Mouse (Mus musculus) layer of hippocampus, postnatal 36 days (tissue): ENCODE results near the gene Pomgnt2. TPM values are rescaled to one million over a fixed set of nuclear protein-coding genes. Genes with fewer than 3 reads are reported as not detected.
"Not testable (repeated sequence)": the region's sequence is repeated elsewhere in the genome, so short reads cannot be mapped to it uniquely, and the experiment has no call there.

ENCODE experiments used
- DNase-seq, 2 experiments: peaks; one replicate each; pipeline ENCODE4 v3.0.0; 2022
- total RNA-seq, 2 experiments: library from RNA; stranded (reverse); gene quantifications; 2 replicates each; pipeline ENCODE4 v1.2.3; 2021

Gene Pomgnt2
- 10 to 100 TPM; 41.2 to 44.0 TPM for total RNA-seq

- DNase-seq, result no peak
These were observed at the start of gene Pomgnt2 for GRCm38 (mm10) chr9:121997010-121997409. Gene Pomgnt2, minus strand, starts transcription at chr9:121997110.

- DNase-seq, result no peak
These were observed 42.9 kb upstream of the Pomgnt2 start for GRCm38 (mm10) chr9:122039848-122040247.

- DNase-seq, result no peak
These were observed 41.7 kb upstream of the Pomgnt2 start for GRCm38 (mm10) chr9:122038631-122039030.

- no peak for DNase-seq
These were observed 39.7 kb upstream of the Pomgnt2 start for GRCm38 (mm10) chr9:122036496-122037054.

GRCm38 (mm10) chr9:122035807-122036206 lies 38.9 kb upstream of the Pomgnt2 start:
- peak in 1 of 2 experiments; percentile 19 for DNase-seq

GRCm38 (mm10) chr9:122034949-122035348 lies 38.0 kb upstream of the Pomgnt2 start:
- no peak for DNase-seq

- DNase-seq, result no peak
These were observed 35.2 kb upstream of the Pomgnt2 start for GRCm38 (mm10) chr9:122032071-122032470.

GRCm38 (mm10) chr9:122030706-122031105 lies 33.8 kb upstream of the Pomgnt2 start:
- DNase-seq, result no peak

- no peak for DNase-seq
These were observed 32.9 kb upstream of the Pomgnt2 start for GRCm38 (mm10) chr9:122029765-122030164.

GRCm38 (mm10) chr9:122027914-122028745 lies 31.2 kb upstream of the Pomgnt2 start:
- no peak for DNase-seq

GRCm38 (mm10) chr9:122027081-122027913 lies 30.4 kb upstream of the Pomgnt2 start:
- DNase-seq, result no peak

GRCm38 (mm10) chr9:122025855-122026590 lies 29.1 kb upstream of the Pomgnt2 start:
- DNase-seq, result no peak

GRCm38 (mm10) chr9:122024419-122024818 lies 27.5 kb upstream of the Pomgnt2 start:
- no peak for DNase-seq

GRCm38 (mm10) chr9:122023873-122024272 lies 27.0 kb upstream of the Pomgnt2 start:
- no peak for DNase-seq

- DNase-seq, result no peak
These were observed 25.9 kb upstream of the Pomgnt2 start for GRCm38 (mm10) chr9:122022776-122023175.

- DNase-seq, result no peak
These were observed 24.7 kb upstream of the Pomgnt2 start for GRCm38 (mm10) chr9:122021581-122021980.

GRCm38 (mm10) chr9:122021171-122021570 lies 24.3 kb upstream of the Pomgnt2 start:
- not testable (repeated sequence) for DNase-seq

GRCm38 (mm10) chr9:122020321-122020720 lies 23.4 kb upstream of the Pomgnt2 start:
- DNase-seq, result no peak

- DNase-seq, result no peak
These were observed 22.0 kb upstream of the Pomgnt2 start for GRCm38 (mm10) chr9:122018782-122019395.

- no peak for DNase-seq
These were observed 21.2 kb upstream of the Pomgnt2 start for GRCm38 (mm10) chr9:122018079-122018478.

- DNase-seq, result peak; percentile 64 to 70
These were observed 17.3 kb upstream of the Pomgnt2 start for GRCm38 (mm10) chr9:122014241-122014667.

GRCm38 (mm10) chr9:122013629-122014028 lies 16.7 kb upstream of the Pomgnt2 start:
- no peak for DNase-seq
